Mouse (Mus musculus) cerebellum, adult 2 months (tissue): ENCODE measurements around the gene Il16.

Experiments used
- CTCF ChIP-seq: fragments of 200-500 bp; IDR thresholded peaks from 2 replicates; pipeline ENCODE4 v1.5.1; 2011; ENCODE audit warnings: low read depth, mild to moderate bottlenecking, control low read depth, low read length, moderate library complexity, borderline replicate concordance; ENCODE audit not compliant: insufficient read depth
- POLR2A ChIP-seq: fragments of 200-500 bp; IDR thresholded peaks from 2 replicates; pipeline ENCODE4 v1.6.1; 2011; ENCODE audit warnings: low read length, control low read depth, borderline replicate concordance; ENCODE audit not compliant: insufficient read depth

DNA sequence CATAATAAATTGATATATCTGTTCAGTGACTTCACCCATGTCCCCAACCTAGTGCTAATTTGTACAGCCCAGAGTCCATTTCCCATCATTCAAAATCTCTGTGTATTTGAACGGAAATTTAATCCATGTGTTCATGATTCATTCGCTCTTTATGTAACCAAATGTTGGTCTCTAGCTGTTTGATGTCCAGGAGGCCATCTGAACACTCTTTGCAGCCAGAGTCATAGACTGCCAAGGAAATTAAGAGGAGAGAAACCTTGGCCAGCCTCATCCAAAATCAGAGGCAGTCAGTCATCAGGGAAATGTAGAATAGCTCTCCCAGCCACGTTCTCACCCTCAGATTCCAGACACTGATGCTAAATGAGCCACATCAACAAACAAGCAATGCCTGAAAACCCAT lies 18.1 kb upstream of the Il16 start:
- TF ChIP-seq CTCF = no peak
- TF ChIP-seq POLR2A = no peak
